Mouse (Mus musculus) gastrocnemius, adult 8-10 months (tissue): ENCODE measurements around the gene Get4. TPM values are rescaled to one million over a fixed set of nuclear protein-coding genes. Genes with fewer than 3 reads are reported as not detected.

Experiments
- DNase-seq, 2 experiments: peaks; one replicate each; pipeline ENCODE4 v3.0.0; 2022; ENCODE audit warnings: low spot score in 2 of 2
- total RNA-seq, 4 experiments: library from RNA; stranded (reverse); gene quantifications; 2 replicates each; pipeline ENCODE4 v1.2.4; 2022

Get4 gene
- total RNA-seq, 4 experiments from 2014 or later: 32.8 to 36.4 (median 34.1) TPM

- DNase-seq: no peak
Observed at GRCm38 (mm10) chr5:139317751-139318504, 65.8 kb downstream of the Get4 start.

Other genes with a start within 250 kb of the Get4 start
- 1 to 10 TPM in 1 of 4 experiments, under 1 TPM in 3; 0.70 to 1.5 (median 0.75) TPM for gene Prkar1b, start 102.3 kb upstream of the Get4 start, total RNA-seq
- 10 to 100 TPM; 16.6 to 20.3 (median 17.4) TPM for gene Dnaaf5, start 102.1 kb upstream of the Get4 start, total RNA-seq
- gene Sun1, start 51.7 kb upstream of the Get4 start, total RNA-seq: 10 to 100 TPM; 33.7 to 44.4 (median 41.2) TPM
- gene Adap1, start 73.3 kb downstream of the Get4 start, total RNA-seq: 1 to 10 TPM in 1 of 4 experiments, under 1 TPM in 3; 0.44 to 2.0 (median 0.64) TPM
- 10 to 100 TPM; 46.5 to 60.3 (median 57.4) TPM for gene Cox19, start 99.1 kb downstream of the Get4 start, total RNA-seq
- gene Cyp2w1, start 100.3 kb downstream of the Get4 start, total RNA-seq: not detected
- 10 to 100 TPM; 20.9 to 28.6 (median 25.4) TPM for gene Gpr146, start 125.4 kb downstream of the Get4 start, total RNA-seq
- under 1 TPM in 2 of 4 experiments, not detected in 2; 0.15 to 0.27 TPM for gene C130050O18Rik, start 153.0 kb downstream of the Get4 start, total RNA-seq
- gene Gper1, start 170.8 kb downstream of the Get4 start, total RNA-seq: under 1 TPM; 0.24 to 0.77 (median 0.61) TPM
- 10 to 100 TPM in 1 of 4 experiments, 1 to 10 TPM in 3; 6.6 to 10.2 (median 9.1) TPM for gene 3110082I17Rik, start 208.2 kb downstream of the Get4 start, total RNA-seq
- 10 to 100 TPM in 1 of 4 experiments, 1 to 10 TPM in 3; 7.8 to 11.4 (median 8.9) TPM for gene Zfand2a, start 232.2 kb downstream of the Get4 start, total RNA-seq